Mouse (Mus musculus): ENCODE measurements at regions not wholly inside any gene's neighbourhood (a gene's known extent, or its start where the extent isn't known, plus 50 kb on each side); places are given as distances from the start of the nearest gene placed in this dataset.

DNA sequence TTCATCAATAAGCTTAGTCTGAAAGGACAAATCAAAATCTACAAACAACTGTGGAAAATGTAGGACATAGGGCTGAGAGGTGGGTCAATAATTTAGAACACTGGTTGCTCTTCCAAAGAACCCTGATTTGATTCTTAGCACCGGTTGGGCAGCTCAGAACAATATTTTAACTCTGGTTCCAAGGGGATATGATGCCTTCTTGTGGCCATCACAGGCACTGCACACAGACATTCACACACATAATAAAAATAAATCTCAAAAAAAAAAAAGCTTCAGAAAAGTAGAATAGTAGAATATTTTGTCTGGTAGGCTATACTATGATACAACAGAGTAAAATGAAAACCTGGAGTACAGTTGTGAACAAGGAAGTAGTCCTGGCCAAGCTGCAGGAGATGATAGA, 200.8 kb downstream of the Efcab1 start:
- TF ChIP-seq EP300 (IDR thresholded peaks at IDR 0.05; ENCODE audit: low read depth in 1 of 2, low read length in 2 of 2), result no peak
- peak in 1 of 3 experiments; percentile 13; a peak in 1 of 6 replicates for TF ChIP-seq CTCF (IDR thresholded peaks at IDR 0.05 in 2 of 3, conservative IDR thresholded peaks at IDR 0.05 in 1 of 3; ENCODE audit: control insufficient read depth in 1 of 3, insufficient read depth in 1 of 3, low read depth in 2 of 3, low read length in 3 of 3, poor library complexity in 1 of 3, severe bottlenecking in 1 of 3)
- TF ChIP-seq CHD1 (IDR thresholded peaks at IDR 0.05; ENCODE audit: low read depth, low read length), result no peak
